Mouse (Mus musculus): ENCODE results near the gene Car5a. TPM values are rescaled to one million over a fixed set of nuclear protein-coding genes. Genes with fewer than 3 reads are reported as not detected.
A peak's percentile ranks its signal among the peaks of the same experiment; 100 is the strongest.

The Car5a gene
- total RNA-seq, 2 experiments from 2014 or later: not detected

- DNase-seq (ENCODE audit: extremely low spot score in 1 of 2, low spot score in 2 of 2): no peak
- intact Hi-C loops (cut with DNase I): no loop called here
Measured at GRCm38 (mm10) chr8:121962892-121963291, 18.2 kb upstream of the Car5a start.

- no peak for DNase-seq (ENCODE audit: extremely low spot score in 1 of 2, low spot score in 2 of 2)
- intact Hi-C loops (cut with DNase I): no loop called here
Measured at GRCm38 (mm10) chr8:121958395-121958794, 13.7 kb upstream of the Car5a start.

GRCm38 (mm10) chr8:121955825-121956500 is 11.3 kb upstream of the Car5a start:
- intact Hi-C loops (cut with DNase I): no loop called here
- no peak for DNase-seq (ENCODE audit: extremely low spot score in 1 of 2, low spot score in 2 of 2)

GRCm38 (mm10) chr8:121954981-121955555 is 10.4 kb upstream of the Car5a start:
- DNase-seq (ENCODE audit: extremely low spot score in 1 of 2, low spot score in 2 of 2): no peak
- intact Hi-C loops (cut with DNase I): no loop called here

- no peak for DNase-seq (ENCODE audit: extremely low spot score in 1 of 2, low spot score in 2 of 2)
- intact Hi-C loops (cut with DNase I): no loop called here
Measured at GRCm38 (mm10) chr8:121953821-121954545, 9.3 kb upstream of the Car5a start.

GRCm38 (mm10) chr8:121952800-121953199 is 8.1 kb upstream of the Car5a start:
- intact Hi-C loops (cut with DNase I): no loop called here
- DNase-seq (ENCODE audit: extremely low spot score in 1 of 2, low spot score in 2 of 2): no peak

GRCm38 (mm10) chr8:121952122-121952521 is 7.4 kb upstream of the Car5a start:
- intact Hi-C loops (cut with DNase I): no loop called here
- DNase-seq (ENCODE audit: extremely low spot score in 1 of 2, low spot score in 2 of 2): no peak

- DNase-seq (ENCODE audit: extremely low spot score in 1 of 2, low spot score in 2 of 2): no peak
- intact Hi-C loops (cut with DNase I): no loop called here
Measured at GRCm38 (mm10) chr8:121951656-121952009, 6.9 kb upstream of the Car5a start.

GRCm38 (mm10) chr8:121950749-121951655 is 6.3 kb upstream of the Car5a start:
- peak; percentile 53 to 86 for DNase-seq (ENCODE audit: extremely low spot score in 1 of 2, low spot score in 2 of 2)
- intact Hi-C loops (cut with DNase I): no loop called here

- intact Hi-C loops (cut with DNase I): no loop called here
- DNase-seq (ENCODE audit: extremely low spot score in 1 of 2, low spot score in 2 of 2): peak; percentile 98 to 99
Measured at GRCm38 (mm10) chr8:121949941-121950748, 5.4 kb upstream of the Car5a start.

GRCm38 (mm10) chr8:121949222-121949800 is 4.6 kb upstream of the Car5a start, which contains the start of gene Banp:
Banp (plus strand) TSS chr8:121949750.
- intact Hi-C loops (cut with DNase I): no loop called here
- no peak for DNase-seq (ENCODE audit: extremely low spot score in 1 of 2, low spot score in 2 of 2)

GRCm38 (mm10) chr8:121948321-121949145 is 3.8 kb upstream of the Car5a start:
- intact Hi-C loops (cut with DNase I): no loop called here
- peak in 1 of 2 experiments; percentile 39 for DNase-seq (ENCODE audit: extremely low spot score in 1 of 2, low spot score in 2 of 2)

GRCm38 (mm10) chr8:121947753-121948141 is 3.0 kb upstream of the Car5a start:
- intact Hi-C loops (cut with DNase I): no loop called here
- peak; percentile 77 to 96 for DNase-seq (ENCODE audit: extremely low spot score in 1 of 2, low spot score in 2 of 2)

- intact Hi-C loops (cut with DNase I): no loop called here
- peak in 1 of 2 experiments; percentile 56 for DNase-seq (ENCODE audit: extremely low spot score in 1 of 2, low spot score in 2 of 2)
Measured at GRCm38 (mm10) chr8:121947047-121947752, 2.5 kb upstream of the Car5a start.

- intact Hi-C loops (cut with DNase I): no loop called here
- DNase-seq (ENCODE audit: extremely low spot score in 1 of 2, low spot score in 2 of 2): no peak
Measured at GRCm38 (mm10) chr8:121946351-121946750, 1.6 kb upstream of the Car5a start.

GRCm38 (mm10) chr8:121943716-121944115 is 988 bp downstream of the Car5a start:
- no peak for DNase-seq (ENCODE audit: extremely low spot score in 1 of 2, low spot score in 2 of 2)
- intact Hi-C loops (cut with DNase I): no loop called here

Data from left cerebral cortex, postnatal 10 days (tissue).